18 mouse cellular contexts compared by ENCODE assay signal in the genomic region with DNA sequence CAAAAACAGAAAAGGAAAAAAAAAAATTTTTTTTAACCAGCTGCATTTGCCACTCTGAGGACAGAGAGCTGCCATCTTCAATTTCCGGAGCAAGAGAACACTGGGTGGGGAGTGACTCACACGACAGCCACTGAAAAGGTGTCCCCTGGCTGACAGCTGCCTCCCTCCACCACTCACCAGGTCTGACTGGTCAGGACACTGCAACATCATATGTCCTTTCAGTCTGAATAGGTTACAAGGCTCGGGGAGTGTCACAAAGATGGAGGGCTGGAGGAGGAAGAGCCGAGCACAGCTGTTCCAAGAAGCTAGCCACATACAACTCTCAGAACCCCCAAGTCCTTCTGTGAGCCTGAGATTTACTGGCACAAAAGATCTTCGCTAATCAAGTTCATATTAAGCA.
"Had no signal": no experiment of that assay in that cellular context is flagged by ENCODE, and none has a peak within 500 bp of the region (broad histone marks: within the 10 kb centered on the region; RNA-seq: fewer than 3 reads in every experiment).

No protein-coding gene starts in this region.

- H3K27ac ChIP-seq: kidney, embryonic 15.5 days; left cerebral cortex, adult 2 months; liver, embryonic 14.5 days; stomach, postnatal 0 days had no signal

- ATAC-seq: intestine, postnatal 0 days had no signal

- DNase-seq: kidney, adult 2 months; kidney, postnatal 14 days; layer of hippocampus, postnatal 36 days; midbrain, embryonic 14.5 days; right cerebral cortex, adult 18-20 months; right cerebral cortex, postnatal 14 days; right cerebral cortex, postnatal 4 days; thymus, adult 2 months; thymus, postnatal 14 days; thymus, postnatal 4 days had no signal

- H3K4me2 ChIP-seq: kidney, embryonic 15.5 days; liver, embryonic 11.5 days; midbrain, embryonic 11.5 days had no signal

- H3K9ac ChIP-seq: kidney, embryonic 15.5 days; liver, embryonic 14.5 days had no signal

- H3K9me3 ChIP-seq: kidney, embryonic 15.5 days had no signal

- H3K27me3 ChIP-seq: kidney, embryonic 15.5 days had no signal

- H3K4me3 ChIP-seq: kidney, embryonic 15.5 days; left cerebral cortex, adult 2 months; myocyte had no signal
